Mouse (Mus musculus) limb, embryonic 15.5 days (tissue): ENCODE data around the gene Mmaa. TPM values are rescaled to one million over a fixed set of nuclear protein-coding genes. Genes with fewer than 3 reads are reported as not detected.

Experiments used
- ATAC-seq: fragments of 200-750 bp; cut with Nextera tagmentation; 2 replicates; pipeline ENCODE4 v1.8.0; 2017; ENCODE audit warnings: low read depth, moderate TSS enrichment; ENCODE audit not compliant: insufficient number of reproducible peaks, low FRiP score, low TSS enrichment
- H3K27ac ChIP-seq: fragments of 300-500 bp; sonication (generic); 2 replicates; pipeline ENCODE4 v1.5.1; 2015; ENCODE audit warnings: moderate library complexity, mild to moderate bottlenecking, inconsistent platforms
- H3K27me3 ChIP-seq: fragments of 300-500 bp; sonication (generic); 2 replicates; pipeline ENCODE4 v1.6.1; 2015; ENCODE audit warnings: inconsistent platforms
- H3K36me3 ChIP-seq: fragments of 300-500 bp; sonication (generic); 2 replicates; pipeline ENCODE4 v1.6.1; 2015; ENCODE audit warnings: inconsistent platforms
- H3K4me1 ChIP-seq: fragments of 300-500 bp; sonication (generic); 2 replicates; pipeline ENCODE4 v1.6.1; 2015; ENCODE audit warnings: inconsistent platforms
- H3K4me2 ChIP-seq: fragments of 300-500 bp; sonication (generic); 2 replicates; pipeline ENCODE4 v1.6.1; 2015; ENCODE audit warnings: mild to moderate bottlenecking, inconsistent platforms
- H3K4me3 ChIP-seq: fragments of 300-500 bp; sonication (generic); 2 replicates; pipeline ENCODE4 v1.5.1; 2015; ENCODE audit warnings: mild to moderate bottlenecking, inconsistent platforms
- H3K9ac ChIP-seq: fragments of 300-500 bp; sonication (generic); 2 replicates; pipeline ENCODE4 v1.6.1; 2015; ENCODE audit warnings: inconsistent platforms
- H3K9me3 ChIP-seq: fragments of 300-500 bp; sonication (generic); 2 replicates; pipeline ENCODE4 v1.6.1; 2016; ENCODE audit warnings: inconsistent platforms
- WGBS: fragments of 180-500 bp; shearing (Covaris S2); methylation state at CpG from one replicate; pipeline ENCODE4 v1.1.7; 2015; 5-methylcytosine and 5-hydroxymethylcytosine counted together
- polyA plus RNA-seq: library from polyadenylated mRNA; unstranded; fragments of >200 nt; fragmentation: Nextera tagmentation; extraction: Ambion mirVana; gene quantifications from 2 replicates; pipeline ENCODE4 v1.2.1, GENCODE M21; 2015

The Mmaa gene
- polyA plus RNA-seq, 1 experiment from 2014 or later: 20.1 TPM

DNA sequence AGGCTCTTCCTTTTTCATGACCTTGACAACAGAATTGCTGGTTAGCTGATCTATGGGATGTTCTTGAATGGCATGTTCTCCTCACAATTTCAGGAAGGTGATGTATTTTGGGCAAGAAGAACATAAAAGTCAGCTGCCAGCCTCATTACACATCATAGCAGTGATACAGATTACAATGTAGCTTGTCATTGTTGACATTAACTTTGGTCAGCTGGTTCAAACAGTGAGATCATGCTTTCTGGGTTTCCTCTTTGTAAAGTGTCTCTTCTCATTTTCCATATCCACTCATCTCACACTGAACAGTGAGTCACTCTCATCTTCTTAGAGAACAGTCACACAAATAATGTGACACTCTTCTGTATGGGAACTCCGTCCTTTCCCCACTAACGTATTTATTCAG, 51.3 kb downstream of the Mmaa start:
- Histone ChIP-seq H3K4me3 (no peak overlapping the region), H3K9ac (no peak overlapping the region), H3K4me1 (no peaks in the 10 kb centered on the region), H3K27ac (no peak overlapping the region), H3K4me2 (no peak overlapping the region), H3K27me3 (no peaks in the 10 kb centered on the region), H3K36me3 (no peaks in the 10 kb centered on the region), H3K9me3 (no peaks in the 10 kb centered on the region)
- WGBS: 84% methylated on average over 2 of the region's 2 CpGs
- ATAC-seq: no peak

DNA sequence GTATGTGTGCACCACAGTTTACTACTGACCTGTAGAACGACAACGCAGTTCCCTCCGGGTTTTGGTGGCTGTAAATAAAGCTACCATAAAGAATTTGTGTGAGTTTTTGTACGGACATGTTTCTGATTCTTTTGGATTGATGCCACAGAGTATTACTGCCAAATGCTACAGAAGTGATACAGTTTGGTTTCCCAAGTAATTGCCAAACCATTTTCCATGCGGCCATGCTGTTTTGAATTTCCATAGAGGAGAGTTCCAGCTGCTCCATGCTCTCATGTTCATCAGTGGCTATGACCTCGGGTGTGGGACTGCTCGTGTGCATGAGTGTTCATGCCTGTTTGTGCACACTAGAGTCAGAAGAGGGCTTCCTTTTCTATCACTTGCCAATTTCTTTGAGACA, 54.7 kb downstream of the Mmaa start:
- Histone ChIP-seq H3K27me3 (no peaks in the 10 kb centered on the region), H3K9me3 (no peaks in the 10 kb centered on the region), H3K4me1 (no peaks in the 10 kb centered on the region), H3K27ac (no peak overlapping the region), H3K4me3 (no peak overlapping the region), H3K36me3 (no peaks in the 10 kb centered on the region), H3K9ac (no peak overlapping the region), H3K4me2 (no peak overlapping the region)
- no peak for ATAC-seq
- WGBS: 39% methylated on average over 7 of the region's 7 CpGs

DNA sequence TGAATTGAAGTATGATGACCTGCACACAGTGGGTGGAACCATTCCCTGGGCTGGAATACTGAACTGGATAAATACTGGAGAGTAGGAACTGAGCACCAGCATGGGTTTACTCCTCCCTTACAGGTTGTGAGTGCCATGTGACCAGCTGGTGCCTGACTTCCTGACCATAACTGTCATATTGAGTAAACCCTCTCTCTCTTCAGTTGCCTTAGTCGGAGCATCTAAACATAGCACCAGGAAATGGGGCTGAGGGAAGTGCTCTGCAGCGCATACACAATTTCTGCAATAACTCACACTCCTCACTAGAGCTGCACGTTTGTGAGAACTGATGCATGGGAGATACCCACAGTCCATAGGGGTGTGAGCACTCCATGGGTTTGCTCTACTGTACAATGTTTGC, 55.4 kb downstream of the Mmaa start:
- Histone ChIP-seq H3K36me3 (no peaks in the 10 kb centered on the region), H3K27me3 (no peaks in the 10 kb centered on the region), H3K9ac (no peak overlapping the region), H3K4me2 (no peak overlapping the region), H3K9me3 (no peaks in the 10 kb centered on the region), H3K4me3 (no peak overlapping the region), H3K4me1 (no peaks in the 10 kb centered on the region), H3K27ac (no peak overlapping the region)
- no peak for ATAC-seq
- 80% methylated on average over 3 of the region's 3 CpGs for WGBS

DNA sequence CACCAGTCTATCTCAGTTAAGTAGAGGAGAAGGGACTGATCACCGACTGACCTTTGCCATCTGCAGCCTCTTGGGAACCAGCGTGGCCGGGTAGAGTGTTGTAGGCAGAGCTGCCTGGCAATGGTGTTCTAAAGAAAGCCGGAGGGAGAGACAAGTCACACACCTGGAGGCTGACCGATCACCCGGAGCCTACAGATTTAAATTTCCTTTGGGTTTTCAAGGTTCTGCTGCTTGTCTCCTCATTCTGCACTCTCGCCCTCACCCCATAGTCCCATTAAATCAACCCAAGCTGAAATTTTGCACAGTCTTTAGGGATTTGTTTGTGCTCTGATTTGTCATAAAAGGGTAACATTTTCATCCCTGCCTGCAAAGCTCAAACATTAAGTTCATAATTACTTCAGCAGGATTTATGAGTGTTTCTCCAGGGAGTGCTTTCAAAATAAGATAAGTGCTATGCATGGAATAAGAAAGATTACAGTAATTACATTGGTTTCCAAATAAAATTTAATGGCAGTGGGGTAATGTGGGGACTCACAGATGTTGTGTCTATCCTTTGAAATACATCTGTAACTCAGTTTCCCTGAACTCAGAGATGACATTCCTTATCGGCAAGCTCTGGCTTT, 65.4 kb downstream of the Mmaa start:
- Histone ChIP-seq H3K27ac (no peak overlapping the region), H3K36me3 (no peaks in the 10 kb centered on the region), H3K4me2 (no peak overlapping the region), H3K4me1 (no peaks in the 10 kb centered on the region), H3K9me3 (no peaks in the 10 kb centered on the region), H3K4me3 (no peak overlapping the region), H3K9ac (no peak overlapping the region), H3K27me3 (no peaks in the 10 kb centered on the region)
- WGBS: 49% methylated on average over 8 of the region's 8 CpGs
- no peak for ATAC-seq

DNA sequence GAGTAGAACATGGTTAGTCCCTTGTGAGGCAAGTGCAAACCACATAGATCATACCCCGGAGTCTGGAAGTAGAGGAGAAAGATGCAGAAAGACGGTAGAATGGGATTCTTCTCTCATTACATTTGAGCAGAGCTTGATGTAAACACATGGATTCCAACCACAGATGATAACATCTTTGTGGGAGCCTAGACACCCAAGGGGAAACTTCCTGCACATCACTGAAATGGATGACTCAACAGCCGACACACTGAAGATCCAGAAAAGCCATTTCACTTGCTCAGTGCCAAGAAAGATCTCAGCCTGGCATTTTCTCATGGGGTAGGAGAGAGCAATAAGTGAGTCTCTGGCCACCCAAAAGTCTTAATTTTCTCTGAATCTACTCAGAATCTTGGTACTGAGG, 66.8 kb downstream of the Mmaa start:
- Histone ChIP-seq H3K27ac (no peak overlapping the region), H3K36me3 (no peaks in the 10 kb centered on the region), H3K27me3 (no peaks in the 10 kb centered on the region), H3K9me3 (no peaks in the 10 kb centered on the region), H3K4me1 (no peaks in the 10 kb centered on the region), H3K4me2 (no peak overlapping the region), H3K4me3 (no peak overlapping the region), H3K9ac (no peak overlapping the region)
- WGBS: 87% methylated on average over 3 of the region's 3 CpGs
- ATAC-seq: no peak

DNA sequence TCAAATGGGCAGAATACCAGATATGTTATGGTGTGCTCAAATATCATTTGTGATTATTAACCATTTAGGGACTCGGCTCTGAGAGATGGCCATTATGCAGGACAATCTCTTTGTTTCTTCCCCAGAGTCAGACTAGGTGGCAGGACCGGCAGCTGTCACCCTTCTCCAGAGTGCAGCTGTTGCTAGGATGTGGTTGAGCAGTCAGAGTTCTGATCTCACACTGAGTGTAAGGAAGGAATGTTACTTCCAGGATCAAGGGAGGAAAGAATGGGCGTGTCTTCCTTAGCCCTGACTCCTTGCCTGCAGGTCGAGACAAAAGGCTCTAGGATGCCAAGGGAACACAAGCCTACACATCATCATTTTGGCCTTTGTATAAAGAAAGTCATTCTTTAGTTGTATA, 67.5 kb downstream of the Mmaa start:
- 72% methylated on average over 4 of the region's 4 CpGs for WGBS
- H3K4me3 ChIP-seq: no peak overlapping the region
- H3K36me3 ChIP-seq: no peaks in the 10 kb centered on the region
- H3K4me2 ChIP-seq: no peak overlapping the region
- peaks cover 7% of the 10 kb centered on the region for H3K4me1 ChIP-seq
- ATAC-seq: no peak
- H3K27ac ChIP-seq: no peak overlapping the region
- no peak overlapping the region for H3K9ac ChIP-seq
- H3K9me3 ChIP-seq: no peaks in the 10 kb centered on the region
- no peaks in the 10 kb centered on the region for H3K27me3 ChIP-seq

DNA sequence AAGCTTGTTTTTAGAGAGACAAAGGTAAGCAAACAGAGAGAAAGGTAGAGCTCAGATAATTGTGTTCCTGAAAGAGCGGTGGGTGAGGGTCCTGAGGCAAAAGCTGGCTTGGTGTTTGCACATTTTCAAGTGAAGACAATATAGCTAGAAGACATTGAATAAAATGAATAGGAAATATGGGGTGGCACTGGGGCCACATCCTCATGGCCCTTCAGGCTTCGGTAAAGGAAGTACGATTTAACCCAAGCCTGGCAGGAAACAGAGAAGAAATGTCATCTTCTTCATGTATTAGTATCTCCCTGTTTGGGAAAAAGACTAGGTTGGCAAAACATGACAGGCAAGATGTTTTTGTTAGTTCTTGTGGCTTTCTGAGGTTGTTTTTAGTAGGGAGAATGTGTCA, 68.7 kb downstream of the Mmaa start:
- Histone ChIP-seq H3K27me3 (no peaks in the 10 kb centered on the region), H3K4me1 (peaks cover 10% of the 10 kb centered on the region), H3K4me3 (no peak overlapping the region), H3K9me3 (no peaks in the 10 kb centered on the region), H3K4me2 (no peak overlapping the region), H3K27ac (no peak overlapping the region), H3K36me3 (no peaks in the 10 kb centered on the region), H3K9ac (no peak overlapping the region)
- ATAC-seq: no peak
- 95% methylated on average over 3 of the region's 3 CpGs for WGBS

DNA sequence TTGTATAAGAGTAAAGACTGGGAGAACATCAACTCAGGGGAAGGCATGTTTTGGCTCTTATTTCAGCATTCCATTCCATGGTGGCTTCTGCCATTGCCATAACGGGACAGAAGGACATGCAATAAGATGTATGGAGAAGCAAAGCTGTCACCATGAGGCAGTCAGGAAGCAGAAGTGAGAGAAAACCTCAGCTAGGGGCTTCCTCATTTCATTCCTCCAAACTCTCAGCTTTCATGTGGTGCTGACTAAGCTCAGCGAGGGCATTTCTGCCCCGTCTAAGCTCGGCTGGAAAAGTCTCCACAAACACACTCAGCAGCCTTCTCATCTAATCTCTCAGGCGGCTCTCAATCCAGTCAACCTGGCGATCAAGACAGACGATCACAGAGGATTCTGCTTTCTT, 69.2 kb downstream of the Mmaa start:
- Histone ChIP-seq H3K4me1 (peaks cover 10% of the 10 kb centered on the region), H3K27me3 (no peaks in the 10 kb centered on the region), H3K4me3 (no peak overlapping the region), H3K36me3 (no peaks in the 10 kb centered on the region), H3K9me3 (no peaks in the 10 kb centered on the region), H3K27ac (no peak overlapping the region), H3K9ac (no peak overlapping the region), H3K4me2 (no peak overlapping the region)
- no peak for ATAC-seq
- WGBS: 75% methylated on average over 7 of the region's 7 CpGs

DNA sequence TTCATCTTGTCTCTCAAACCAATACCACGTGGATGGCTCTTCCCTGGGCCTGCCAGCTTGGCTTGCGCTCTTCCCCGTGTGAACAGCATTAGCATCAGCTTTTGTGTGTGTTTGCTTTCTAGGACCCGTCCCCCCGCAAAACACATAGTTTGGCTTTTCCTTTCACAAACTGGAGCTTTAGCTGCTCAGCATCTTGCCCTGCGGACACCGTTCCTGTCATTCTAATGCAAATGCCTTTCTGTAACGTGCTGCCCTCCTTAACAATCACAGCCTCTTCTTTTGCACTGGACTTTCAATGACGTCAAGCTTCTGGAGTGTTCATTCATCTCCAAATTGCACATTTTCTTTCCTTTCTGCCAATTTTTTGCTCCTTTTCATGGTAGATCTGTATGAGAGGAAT, 70.4 kb downstream of the Mmaa start:
- WGBS: 84% methylated on average over 9 of the region's 9 CpGs
- Histone ChIP-seq H3K27me3 (no peaks in the 10 kb centered on the region), H3K36me3 (no peaks in the 10 kb centered on the region), H3K9me3 (no peaks in the 10 kb centered on the region), H3K9ac (no peak overlapping the region), H3K4me2 (no peak overlapping the region), H3K4me3 (no peak overlapping the region), H3K27ac (no peak overlapping the region), H3K4me1 (peaks cover 10% of the 10 kb centered on the region)
- no peak for ATAC-seq

DNA sequence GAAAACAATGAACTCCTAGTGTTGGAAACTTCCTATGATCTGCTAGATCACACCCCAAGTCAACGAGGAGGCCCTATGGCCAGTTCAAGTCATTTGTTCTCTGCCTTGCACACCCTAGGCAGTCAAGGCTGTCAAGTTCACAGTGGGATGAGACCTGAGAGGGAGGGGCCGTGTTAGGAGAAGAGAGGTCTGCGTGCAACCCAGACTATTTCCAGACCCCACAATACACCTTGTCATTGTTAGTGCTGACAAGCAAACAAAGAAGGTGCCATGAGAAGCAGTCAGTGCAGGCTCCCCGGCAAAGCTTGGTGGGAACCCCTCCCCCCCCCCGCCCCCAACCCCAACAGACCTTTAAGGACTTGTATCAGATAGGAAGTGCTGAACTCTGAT, 72.0 kb downstream of the Mmaa start:
- H3K9ac ChIP-seq: no peak overlapping the region
- H3K36me3 ChIP-seq: no peaks in the 10 kb centered on the region
- WGBS: 66% methylated on average over 5 of the region's 5 CpGs
- no peak for ATAC-seq
- peaks cover 10% of the 10 kb centered on the region for H3K4me1 ChIP-seq
- H3K9me3 ChIP-seq: no peaks in the 10 kb centered on the region
- no peak overlapping the region for H3K4me3 ChIP-seq
- H3K27ac ChIP-seq: peak overlapping the region; percentile 79; the same call in 1 of the 2 replicates
- H3K27me3 ChIP-seq: no peaks in the 10 kb centered on the region
- no peak overlapping the region for H3K4me2 ChIP-seq

DNA sequence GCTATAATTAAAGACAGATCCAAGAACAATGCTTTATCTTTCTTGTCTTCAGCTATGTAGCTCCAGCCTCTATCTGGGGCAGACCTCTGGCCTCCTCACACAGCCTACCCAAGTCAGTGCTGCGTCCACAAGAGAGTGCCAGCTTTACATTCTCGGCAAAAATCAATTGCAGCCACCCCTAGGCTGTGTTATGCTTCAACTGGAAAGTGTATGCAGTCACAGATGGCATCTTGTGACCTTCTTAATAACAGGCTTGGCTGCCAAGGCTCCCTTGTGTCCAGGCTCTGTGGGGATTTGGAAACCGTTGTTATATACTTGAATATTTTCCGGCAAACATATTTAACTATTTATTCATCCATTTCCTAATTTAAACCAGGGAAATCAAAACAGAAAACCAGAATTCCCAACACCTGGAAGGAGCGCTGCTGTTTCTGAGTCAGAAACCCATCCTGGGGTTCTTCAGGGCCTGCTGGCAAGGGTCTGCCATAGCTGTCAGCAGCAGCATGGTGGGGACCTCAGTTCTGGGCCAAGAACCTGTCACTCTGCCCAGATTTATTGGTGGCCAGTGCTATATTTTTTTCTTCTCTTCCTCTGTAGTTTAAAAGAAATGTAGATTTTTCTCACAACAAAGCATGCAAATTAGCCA, 72.5 kb downstream of the Mmaa start:
- Histone ChIP-seq H3K9ac (no peak overlapping the region), H3K27me3 (no peaks in the 10 kb centered on the region), H3K9me3 (no peaks in the 10 kb centered on the region), H3K27ac (peak overlapping the region; percentile 79), H3K4me2 (no peak overlapping the region), H3K4me3 (no peak overlapping the region), H3K4me1 (peaks cover 10% of the 10 kb centered on the region), H3K36me3 (no peaks in the 10 kb centered on the region)
- 30% methylated on average over 5 of the region's 5 CpGs for WGBS
- ATAC-seq: peak; percentile 35; the same call in 1 of the 2 replicates
